In the genomic region with DNA sequence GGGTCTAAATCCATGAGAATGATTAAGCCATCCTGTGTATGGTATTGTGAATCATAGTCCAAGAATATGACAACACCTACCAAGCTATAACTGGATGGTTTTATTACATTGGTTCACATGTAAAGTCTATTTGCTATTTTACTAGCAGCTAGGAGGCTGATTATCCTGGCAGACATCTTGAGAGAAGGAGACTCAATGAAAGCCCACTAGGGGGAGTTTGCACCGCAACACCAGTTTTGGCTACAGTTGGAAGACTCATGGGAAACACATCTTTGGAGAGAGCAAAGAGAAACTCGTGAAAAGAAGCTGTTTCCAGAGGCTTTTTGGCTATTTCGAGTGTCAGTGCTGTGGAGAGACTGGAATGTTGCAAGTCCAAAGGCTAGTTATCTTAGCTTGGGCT, we compare ENCODE assay signal across 15 mouse cellular contexts. TPM values are rescaled to one million over a fixed set of nuclear protein-coding genes. Genes with fewer than 3 reads are reported as not detected.
DNase-seq lines count a peak whose midpoint lies in the region; ATAC-seq and TF ChIP-seq lines count a peak whose summit lies in the region.
"Had no signal": no experiment of that assay in that cellular context is flagged by ENCODE, and none has a peak within 500 bp of the region (broad histone marks: within the 10 kb centered on the region; RNA-seq: fewer than 3 reads in every experiment).

No protein-coding gene starts in this region.

- H3K27me3 ChIP-seq in E14TG2a.4 (ENCODE audit: insufficient read depth, low read length), result peaks cover 3% of the 10 kb centered on the region; the same call in 1 of the 2 replicates
- H3K27me3 ChIP-seq: embryonic facial prominence, embryonic 13.5 days; forebrain, embryonic 15.5 days; liver, embryonic 13.5 days had no signal

- H3K9me3 ChIP-seq in E14TG2a.4 (ENCODE audit: low read length), result peaks cover 17% of the 10 kb centered on the region
- H3K9me3 ChIP-seq: embryonic facial prominence, embryonic 13.5 days; forebrain, embryonic 15.5 days; G1E; hindbrain, embryonic 10.5 days; megakaryocyte, embryonic 14.5 days had no signal

- ATAC-seq in frontal cortex, adult (ENCODE audit: low TSS enrichment), result no peak
- ATAC-seq: forebrain, embryonic 15.5 days had no signal

- no peaks in the 10 kb centered on the region for H3K36me3 ChIP-seq in E14TG2a.4 (ENCODE audit: insufficient read depth, low read length)
- H3K36me3 ChIP-seq: embryonic facial prominence, embryonic 13.5 days; forebrain, embryonic 15.5 days; G1E; hindbrain, embryonic 10.5 days; liver, embryonic 13.5 days had no signal

- intact Hi-C loops in left cerebral cortex, adult 2 months (cut with DNase I), result no loop called here

- peak; percentile 44 for TF ChIP-seq CTCF in left cerebral cortex, adult 2 months (IDR thresholded peaks at IDR 0.05)
- TF ChIP-seq CTCF in E14TG2a.4 (conservative IDR thresholded peaks at IDR 0.05; ENCODE audit: low read length), result peak; percentile 63

- no peaks in the 10 kb centered on the region for H3K4me1 ChIP-seq in E14TG2a.4 (replicated peaks; ENCODE audit: low read depth, low read length)
- H3K4me1 ChIP-seq: embryonic facial prominence, embryonic 13.5 days; hindbrain, embryonic 10.5 days; liver, embryonic 13.5 days; megakaryocyte, embryonic 14.5 days had no signal

- no peak overlapping the region for H3K4me3 ChIP-seq in left cerebral cortex, adult 2 months
- no peak overlapping the region for H3K4me3 ChIP-seq in E14TG2a.4 (replicated peaks; ENCODE audit: low read length)
- H3K4me3 ChIP-seq: embryonic facial prominence, embryonic 13.5 days; forebrain, embryonic 15.5 days; hindbrain, embryonic 10.5 days; liver, embryonic 13.5 days; megakaryocyte, embryonic 14.5 days had no signal

- H3K27ac ChIP-seq in left cerebral cortex, adult 2 months, result no peak overlapping the region
- H3K27ac ChIP-seq: embryonic facial prominence, embryonic 13.5 days; forebrain, embryonic 15.5 days; hindbrain, embryonic 10.5 days; liver, embryonic 13.5 days had no signal

- no peak for DNase-seq in left cerebral cortex, adult 2 months (ENCODE audit: extremely low spot score in 1 of 2, low spot score in 2 of 2)
- DNase-seq in left cerebral cortex, adult 18-20 months (ENCODE audit: low spot score in 2 of 2), result no peak
- peak; percentile 67 for DNase-seq in ZHBTc4 (ENCODE audit: low read depth, low spot score)
- DNase-seq in forelimb bud, embryonic 11.5 days (ENCODE audit: low read depth, low spot score), result peak; percentile 14
- no peak for DNase-seq in adrenal gland, postnatal 4 days (ENCODE audit: low spot score in 2 of 2)
- no peak for DNase-seq in heart, adult 8-10 months (ENCODE audit: low spot score)
- DNase-seq: kidney, postnatal 25 days; liver, embryonic 13.5 days had no signal

RNA-seq across cellular contexts. Expression of a gene that starts 55.5 kb away (rescaled TPM):
- total RNA-seq in left cerebral cortex, adult 2 months (2021), result not detected
- not detected for total RNA-seq in left cerebral cortex, adult 18-20 months (2021)
- total RNA-seq in adrenal gland, postnatal 4 days (2021), result 1 to 10 TPM; 5.4 to 5.5 TPM
- 100 to 1,000 TPM in 2 of 4 experiments, 10 to 100 TPM in 2; 73.3 to 116 (median 93.1) TPM for total RNA-seq in heart, adult 8-10 months (2022)
- total RNA-seq: G1E had no signal

Comparison
In these comparisons a context has a peak if more than half of its experiments do, and no peak if none do; other contexts are left out.
1. DNase-seq: peak in ZHBTc4 (single experiment) and forelimb bud, embryonic 11.5 days (single experiment); none in left cerebral cortex, adult 2 months (0 of 2), left cerebral cortex, adult 18-20 months (0 of 2), adrenal gland, postnatal 4 days (0 of 2) and heart, adult 8-10 months (single experiment).
2. RNA of a gene that starts 55.5 kb away (total RNA-seq): 73.3 to 116 TPM in heart, adult 8-10 months; 5.4 to 5.5 TPM in adrenal gland, postnatal 4 days, not detected in left cerebral cortex, adult 2 months and not detected in left cerebral cortex, adult 18-20 months; every median in the first group is over 10 times any median in the second.